Mouse (Mus musculus) bone marrow macrophage, adult 2 months (primary cell): ENCODE results near the gene Eml6.

ENCODE experiments used
- CTCF ChIP-seq: IDR thresholded peaks from 2 replicates; pipeline ENCODE4 v1.5.1; 2012; ENCODE audit warnings: low read depth, mild to moderate bottlenecking, low read length, moderate library complexity
- POLR2A ChIP-seq: IDR thresholded peaks from 2 replicates; pipeline ENCODE4 v1.6.1; 2012; ENCODE audit warnings: mild to moderate bottlenecking, low read depth, low read length, borderline replicate concordance

DNA sequence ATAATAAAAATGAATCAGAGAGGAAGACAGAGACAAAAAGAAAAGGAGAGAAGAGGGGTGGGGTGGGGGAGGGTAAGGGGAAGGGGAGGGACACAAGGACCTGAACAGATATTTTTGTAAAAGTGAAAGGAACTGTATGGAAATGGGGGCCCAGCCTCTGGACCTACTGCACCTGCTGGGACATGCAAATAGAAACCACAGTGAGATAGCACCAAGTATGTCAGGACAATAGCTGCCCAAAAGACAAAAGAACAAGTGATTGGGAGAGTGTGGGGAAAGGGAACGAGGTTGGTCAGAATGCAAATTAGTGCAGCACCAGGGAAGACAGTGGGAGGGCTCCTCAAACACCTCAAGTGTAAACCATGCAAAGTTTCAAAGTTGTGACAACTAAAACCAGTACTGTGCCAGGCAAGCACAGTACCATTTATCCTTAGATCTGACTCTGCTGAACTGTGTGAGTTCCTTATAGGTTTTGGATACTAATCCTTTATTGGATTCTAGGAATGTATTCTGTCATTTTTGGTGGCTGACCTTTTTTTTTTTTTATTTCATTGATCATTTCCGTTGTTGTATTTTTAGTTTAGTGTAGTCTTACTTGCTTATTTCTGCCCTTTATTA, 246.3 kb downstream of the Eml6 start:
- TF ChIP-seq CTCF = no peak
- TF ChIP-seq POLR2A = no peak
